Mouse (Mus musculus) stomach, postnatal 0 days (tissue): ENCODE data around the gene A830031A19Rik. TPM values are rescaled to one million over a fixed set of nuclear protein-coding genes. Genes with fewer than 3 reads are reported as not detected.

Experiments
- ATAC-seq: fragments of 200-750 bp; cut with Nextera tagmentation; 2 replicates; pipeline ENCODE4 v1.8.0; 2017; ENCODE audit not compliant: low FRiP score, low TSS enrichment
- DNase-seq: peaks from one replicate; pipeline ENCODE4 v3.0.0-alpha.2; 2016; ENCODE audit warnings: low spot score
- H3K27ac ChIP-seq: fragments of 300-500 bp; sonication (generic); replicated peaks from 2 replicates; pipeline ENCODE4 v1.5.1; 2014; ENCODE audit warnings: mild to moderate bottlenecking, control low read depth
- H3K27me3 ChIP-seq: fragments of 300-500 bp; sonication (generic); 2 replicates; pipeline ENCODE4 v1.6.1; 2014; ENCODE audit warnings: low read length; ENCODE audit not compliant: control insufficient read depth, insufficient read depth
- H3K36me3 ChIP-seq: fragments of 300-500 bp; sonication (generic); 2 replicates; pipeline ENCODE4 v1.6.1; 2014; ENCODE audit warnings: low read length, mixed read lengths; ENCODE audit not compliant: control insufficient read depth, insufficient read depth
- H3K4me1 ChIP-seq: fragments of 300-500 bp; sonication (generic); replicated peaks from 2 replicates; pipeline ENCODE4 v1.6.1; 2014; ENCODE audit warnings: antibody characterized with exemption; ENCODE audit not compliant: control insufficient read depth, insufficient read depth
- H3K4me2 ChIP-seq: fragments of 300-500 bp; sonication (generic); replicated peaks from 2 replicates; pipeline ENCODE4 v1.6.1; 2014; ENCODE audit warnings: low read depth, mild to moderate bottlenecking, control low read depth, moderate library complexity
- H3K4me3 ChIP-seq: fragments of 300-500 bp; sonication (generic); 2 replicates; pipeline ENCODE4 v1.5.1; 2014; ENCODE audit warnings: low read depth, low read length, control low read depth
- H3K9ac ChIP-seq: fragments of 300-500 bp; sonication (generic); 2 replicates; pipeline ENCODE4 v1.6.1; 2014; ENCODE audit warnings: mild to moderate bottlenecking, low read length, control low read depth, mixed read lengths
- H3K9me3 ChIP-seq: fragments of 300-500 bp; sonication (generic); 2 replicates; pipeline ENCODE4 v1.6.1; 2016; ENCODE audit warnings: low read length; ENCODE audit not compliant: control insufficient read depth
- CTCF ChIP-seq: IDR thresholded peaks from 2 replicates; pipeline ENCODE4 v1.5.1; 2016; ENCODE audit warnings: antibody characterized with exemption, low read depth, mild to moderate bottlenecking, moderate library complexity
- EP300 ChIP-seq: optimal IDR thresholded peaks from 2 replicates; pipeline ENCODE3; 2016; ENCODE audit warnings: antibody characterized with exemption
- WGBS: fragments of 180-500 bp; shearing (Covaris S2); extraction: QIAGEN DNeasy Blood & Tissue Kit; methylation state at CpG from one replicate; pipeline ENCODE4 v1.1.7; 2014; 5-methylcytosine and 5-hydroxymethylcytosine counted together
- polyA plus RNA-seq: library from polyadenylated mRNA; unstranded; fragments of >200 nt; fragmentation: Nextera tagmentation; extraction: Ambion mirVana; gene quantifications from 2 replicates; pipeline ENCODE4 v1.2.1, GENCODE M21; 2015

Gene A830031A19Rik
- polyA plus RNA-seq, 1 experiment from 2014 or later, result not detected

DNA sequence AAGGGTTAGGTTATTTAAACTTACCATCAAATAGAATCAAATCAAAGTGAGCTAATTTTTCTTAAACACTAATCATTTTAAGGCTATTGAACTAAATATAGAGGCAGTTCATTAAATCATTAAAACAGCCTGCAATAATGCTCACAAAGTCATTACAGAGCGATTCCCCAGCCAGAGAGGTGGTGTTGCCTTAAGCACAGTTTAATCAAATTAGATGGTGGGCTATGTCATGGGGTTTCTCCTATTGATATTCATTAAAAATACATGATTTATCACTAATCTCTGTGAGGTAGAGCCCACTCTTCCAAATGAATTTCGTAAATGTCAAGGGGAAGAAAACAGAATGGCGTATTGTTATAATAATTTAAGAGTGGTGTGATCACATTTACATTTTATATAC is 58.8 kb downstream of the A830031A19Rik start:
- H3K4me3 ChIP-seq, result no peak overlapping the region
- WGBS, result 75% methylated on average over 3 of the region's 3 CpGs

DNA sequence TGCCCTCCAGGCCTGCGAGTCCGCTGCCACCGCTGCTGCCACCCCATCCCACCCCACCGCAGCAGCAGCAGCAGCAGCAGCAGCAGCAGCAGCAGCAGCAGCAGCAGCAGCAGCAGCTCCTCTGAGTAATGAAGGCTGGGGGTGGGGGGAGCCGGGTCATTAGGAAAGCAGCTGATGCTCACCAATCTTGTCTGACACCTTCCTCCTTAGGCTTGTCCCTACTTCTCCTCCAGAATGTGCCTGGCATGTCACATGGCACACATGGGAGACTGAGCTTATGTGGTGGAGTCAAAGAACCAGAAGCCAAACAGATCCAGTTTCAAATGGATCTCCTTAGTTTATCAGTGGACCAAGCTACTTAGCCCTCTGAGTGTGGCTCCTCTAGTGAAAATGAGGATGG is 60.2 kb downstream of the A830031A19Rik start:
- Histone ChIP-seq H3K36me3 (no peaks in the 10 kb centered on the region), H3K4me3 (no peak overlapping the region), H3K4me2 (no peak overlapping the region), H3K9ac (no peak overlapping the region), H3K9me3 (no peaks in the 10 kb centered on the region), H3K27ac (no peak overlapping the region), H3K27me3 (no peaks in the 10 kb centered on the region), H3K4me1 (no peaks in the 10 kb centered on the region)
- ATAC-seq (no peak), DNase-seq (no peak)
- TF ChIP-seq CTCF (no peak), EP300 (no peak)
- WGBS, result 80% methylated on average over 5 of the region's 5 CpGs

More for the DNA sequence above, 58.8 kb downstream of the A830031A19Rik start:
- no peak overlapping the region for H3K27ac ChIP-seq
- H3K27me3 ChIP-seq, result no peaks in the 10 kb centered on the region
- H3K9ac ChIP-seq, result no peak overlapping the region
- H3K4me2 ChIP-seq, result no peak overlapping the region
- no peaks in the 10 kb centered on the region for H3K36me3 ChIP-seq
- no peak for ATAC-seq
- no peak for DNase-seq
- TF ChIP-seq EP300 (no peak), CTCF (no peak)
- no peaks in the 10 kb centered on the region for H3K9me3 ChIP-seq
- H3K4me1 ChIP-seq, result no peaks in the 10 kb centered on the region

DNA sequence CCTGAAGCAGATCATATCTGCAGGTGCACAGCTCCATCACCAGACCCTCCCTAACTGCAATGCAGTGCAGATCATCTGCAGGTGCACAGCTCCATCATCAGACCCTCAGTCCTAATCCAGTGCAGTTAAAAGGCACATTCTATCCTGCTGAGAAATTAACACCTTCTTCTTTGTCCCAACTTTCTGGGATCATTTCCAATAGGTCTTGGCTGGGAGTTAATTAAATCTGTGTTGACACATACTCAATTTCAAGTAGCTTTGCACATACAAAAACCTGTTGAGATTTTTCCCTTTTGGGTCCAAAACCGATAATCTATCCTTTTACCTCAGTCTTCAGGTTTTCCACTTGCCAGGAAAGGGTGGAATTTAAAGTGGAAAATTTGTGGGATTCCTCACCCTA is 62.6 kb downstream of the A830031A19Rik start:
- no peak for TF ChIP-seq CTCF
- TF ChIP-seq EP300, result no peak
- H3K9ac ChIP-seq, result no peak overlapping the region
- H3K4me3 ChIP-seq, result no peak overlapping the region
- H3K27me3 ChIP-seq, result no peaks in the 10 kb centered on the region
- WGBS, result 71% methylated on average over 1 of the region's 1 CpGs
- no peak overlapping the region for H3K4me2 ChIP-seq
- no peak for ATAC-seq
- H3K27ac ChIP-seq, result no peak overlapping the region
- no peaks in the 10 kb centered on the region for H3K36me3 ChIP-seq
- H3K9me3 ChIP-seq, result no peaks in the 10 kb centered on the region
- no peak for DNase-seq
- H3K4me1 ChIP-seq, result no peaks in the 10 kb centered on the region

DNA sequence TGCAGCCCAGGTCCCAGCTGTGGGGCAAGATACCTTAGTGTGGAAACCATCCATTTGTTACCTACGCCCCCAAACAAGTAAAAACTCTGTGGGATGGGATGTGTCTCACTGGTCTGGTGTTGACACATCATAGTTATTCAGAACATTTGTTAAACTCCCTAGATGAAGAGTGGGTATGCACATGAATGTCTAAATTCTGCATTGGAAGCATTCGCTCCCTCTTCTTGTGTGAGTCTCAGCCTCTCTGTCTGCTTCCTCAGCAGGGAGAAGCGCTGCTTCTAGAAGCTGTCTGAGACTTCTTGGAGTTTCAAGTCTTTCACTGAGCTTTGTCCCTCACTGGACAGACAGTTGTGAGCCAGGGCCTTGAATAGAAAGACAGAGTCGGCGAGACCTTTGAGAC is 65.9 kb downstream of the A830031A19Rik start:
- Histone ChIP-seq H3K4me3 (no peak overlapping the region), H3K27ac (no peak overlapping the region), H3K36me3 (no peaks in the 10 kb centered on the region), H3K9me3 (no peaks in the 10 kb centered on the region), H3K27me3 (no peaks in the 10 kb centered on the region), H3K4me2 (no peak overlapping the region), H3K4me1 (no peaks in the 10 kb centered on the region), H3K9ac (no peak overlapping the region)
- 83% methylated on average over 5 of the region's 5 CpGs for WGBS
- TF ChIP-seq EP300, result no peak
- TF ChIP-seq CTCF, result no peak
- ATAC-seq (no peak), DNase-seq (no peak)

DNA sequence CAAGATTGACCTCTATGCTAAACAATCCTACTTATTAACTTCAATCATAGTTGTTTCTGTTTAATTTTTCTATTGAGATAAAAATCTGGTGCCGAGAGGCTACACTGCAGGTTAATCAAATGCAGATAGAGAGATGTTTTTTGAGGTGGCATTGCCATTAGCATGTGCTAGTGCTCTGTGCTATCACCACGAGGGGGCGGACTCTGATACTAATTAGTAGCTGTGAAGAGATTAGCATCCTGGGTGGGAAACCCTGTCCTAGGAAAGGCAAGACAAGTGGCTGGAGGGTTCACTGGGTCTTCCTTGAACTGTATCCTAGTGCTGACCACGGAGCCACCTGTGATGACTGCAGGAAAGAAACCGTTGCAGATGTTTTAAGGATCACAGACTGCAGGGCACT is 66.6 kb downstream of the A830031A19Rik start:
- H3K27me3 ChIP-seq, result no peaks in the 10 kb centered on the region
- no peak overlapping the region for H3K27ac ChIP-seq
- ATAC-seq, result no peak
- no peaks in the 10 kb centered on the region for H3K9me3 ChIP-seq
- H3K4me1 ChIP-seq, result no peaks in the 10 kb centered on the region
- no peak overlapping the region for H3K9ac ChIP-seq
- no peak overlapping the region for H3K4me3 ChIP-seq
- DNase-seq, result peak; percentile 23
- no peak overlapping the region for H3K4me2 ChIP-seq
- TF ChIP-seq CTCF (peak; percentile 60), EP300 (no peak)
- no peaks in the 10 kb centered on the region for H3K36me3 ChIP-seq
- WGBS, result 41% methylated on average over 5 of the region's 5 CpGs

DNA sequence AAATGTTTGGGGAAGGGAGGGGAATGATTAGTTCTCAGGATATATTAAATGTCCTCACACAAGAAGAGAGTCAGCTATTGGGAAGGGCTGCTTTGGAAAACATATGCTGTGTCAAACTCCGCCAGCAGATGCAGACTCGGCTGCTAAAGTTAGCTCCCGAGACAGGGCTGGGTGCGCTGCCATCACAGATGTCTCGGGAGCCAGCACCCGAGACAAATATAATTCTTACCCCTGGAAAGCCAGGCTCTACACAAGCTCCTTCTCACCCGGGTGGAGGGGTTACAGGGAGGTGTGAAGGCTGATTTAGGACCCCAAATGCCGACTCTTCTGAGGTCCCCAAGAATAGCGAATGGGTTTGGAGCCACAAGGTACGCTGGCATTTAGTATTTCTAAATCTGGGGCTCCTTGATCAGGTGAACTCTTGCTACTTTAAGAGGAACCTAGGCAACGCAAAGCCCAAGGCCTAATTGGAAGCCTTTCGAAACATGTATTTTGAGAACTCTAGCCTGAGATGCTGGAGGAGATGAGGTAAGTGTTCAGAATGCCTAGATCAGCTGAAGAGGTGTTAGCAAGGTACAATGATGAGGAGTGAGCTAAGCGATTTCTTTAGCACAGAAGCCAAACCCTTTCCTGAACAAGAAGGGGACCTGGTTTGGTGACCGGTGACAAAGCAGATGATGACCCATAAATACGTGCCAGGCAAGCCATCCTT is 69.3 kb downstream of the A830031A19Rik start:
- Histone ChIP-seq H3K27ac (no peak overlapping the region), H3K4me1 (no peaks in the 10 kb centered on the region), H3K4me3 (no peak overlapping the region), H3K9me3 (no peaks in the 10 kb centered on the region), H3K36me3 (no peaks in the 10 kb centered on the region), H3K4me2 (no peak overlapping the region), H3K27me3 (no peaks in the 10 kb centered on the region), H3K9ac (no peak overlapping the region)
- TF ChIP-seq CTCF, result no peak
- 72% methylated on average over 15 of the region's 15 CpGs for WGBS
- no peak for ATAC-seq
- DNase-seq, result no peak
